Mouse (Mus musculus) neural tube, embryonic 11.5 days (tissue): ENCODE results near the gene Gmppb. TPM values are rescaled to one million over a fixed set of nuclear protein-coding genes. Genes with fewer than 3 reads are reported as not detected.

Experiments used
- ATAC-seq: fragments of 200-750 bp; cut with Nextera tagmentation; 2 replicates; pipeline ENCODE4 v1.8.0; 2017; ENCODE audit warnings: moderate number of reproducible peaks, mild to moderate bottlenecking, moderate TSS enrichment, moderate library complexity; ENCODE audit not compliant: insufficient read depth, low FRiP score, low TSS enrichment
- DNase-seq: peaks from one replicate; pipeline ENCODE4 v3.0.0-alpha.2; 2015; ENCODE audit warnings: low spot score
- H3K27ac ChIP-seq: fragments of 300-500 bp; sonication (generic); 2 replicates; pipeline ENCODE4 v1.5.1; 2014; ENCODE audit warnings: low read depth, mild to moderate bottlenecking, low read length
- H3K27me3 ChIP-seq: fragments of 300-500 bp; sonication (generic); 2 replicates; pipeline ENCODE4 v1.6.1; 2014; ENCODE audit warnings: mild to moderate bottlenecking, low read length, mixed read lengths; ENCODE audit not compliant: control insufficient read depth, insufficient read depth
- H3K36me3 ChIP-seq: fragments of 300-500 bp; sonication (generic); 2 replicates; pipeline ENCODE4 v1.6.1; 2014; ENCODE audit warnings: mild to moderate bottlenecking, low read length, moderate library complexity, mixed read lengths; ENCODE audit not compliant: control insufficient read depth, insufficient read depth
- H3K4me1 ChIP-seq: fragments of 300-500 bp; sonication (generic); 2 replicates; pipeline ENCODE4 v1.6.1; 2014; ENCODE audit warnings: low read length, mixed read lengths; ENCODE audit not compliant: control insufficient read depth, insufficient read depth
- H3K4me2 ChIP-seq: fragments of 300-500 bp; sonication (generic); 2 replicates; pipeline ENCODE4 v1.6.1; 2014; ENCODE audit warnings: low read depth, mild to moderate bottlenecking, moderate library complexity
- H3K4me3 ChIP-seq: fragments of 300-500 bp; sonication (generic); 2 replicates; pipeline ENCODE4 v1.5.1; 2014; ENCODE audit warnings: low read depth, low read length
- H3K9ac ChIP-seq: fragments of 300-500 bp; sonication (generic); 2 replicates; pipeline ENCODE4 v1.6.1; 2014; ENCODE audit warnings: mild to moderate bottlenecking, low read length
- H3K9me3 ChIP-seq: fragments of 300-500 bp; sonication (generic); 2 replicates; pipeline ENCODE4 v1.6.1; 2016; ENCODE audit warnings: low read length; ENCODE audit not compliant: control insufficient read depth
- WGBS: fragments of 180-500 bp; shearing (Covaris S2); extraction: QIAGEN DNeasy Blood & Tissue Kit; methylation state at CpG from one replicate; pipeline ENCODE4 v1.1.7; 2014; 5-methylcytosine and 5-hydroxymethylcytosine counted together
- polyA plus RNA-seq: library from polyadenylated mRNA; unstranded; fragments of >200 nt; fragmentation: Nextera tagmentation; extraction: Ambion mirVana; gene quantifications from 2 replicates; pipeline ENCODE4 v1.2.1, GENCODE M21; 2014

Gmppb gene
- polyA plus RNA-seq, 1 experiment from 2014 or later: 23.6 TPM

- Histone ChIP-seq H3K9ac (peak within 1 kb of the TSS; percentile 79), H3K4me1 (peaks cover 7% of the 10 kb centered on the region; the same call in 1 of the 2 replicates), H3K4me3 (peak within 1 kb of the TSS; percentile 57), H3K36me3 (no peaks in the 10 kb centered on the region), H3K9me3 (no peaks in the 10 kb centered on the region), H3K27ac (no peak within 1 kb of the TSS), H3K27me3 (peaks cover 33% of the 10 kb centered on the region), H3K4me2 (peak within 1 kb of the TSS; percentile 81)
- ATAC-seq (no peak), DNase-seq (no peak)
- WGBS: 77% methylated on average over 5 of the region's 5 CpGs
These were observed 31.1 kb downstream of the Gmppb start, which contains the start of gene Mst1 for GRCm38 (mm10) chr9:108080168-108080567. Mst1 (plus strand) TSS chr9:108080436.

- no peak for ATAC-seq
- Histone ChIP-seq H3K4me3 (no peak overlapping the region), H3K27ac (no peak overlapping the region), H3K36me3 (peaks cover 16% of the 10 kb centered on the region), H3K27me3 (peaks cover 33% of the 10 kb centered on the region), H3K9me3 (no peaks in the 10 kb centered on the region), H3K9ac (no peak overlapping the region), H3K4me1 (peaks cover 7% of the 10 kb centered on the region; the same call in 1 of the 2 replicates), H3K4me2 (no peak overlapping the region)
- DNase-seq: no peak
- 5% methylated on average over 19 of the region's 19 CpGs for WGBS
These were observed 33.5 kb downstream of the Gmppb start for GRCm38 (mm10) chr9:108082549-108082948.

GRCm38 (mm10) chr9:108082988-108083431 lies 34.0 kb downstream of the Gmppb start, which contains the start of gene Rnf123:
Rnf123 (minus strand) TSS chr9:108083346.
- Histone ChIP-seq H3K27me3 (peaks cover 33% of the 10 kb centered on the region), H3K9ac (no peak within 1 kb of the TSS), H3K4me2 (no peak within 1 kb of the TSS), H3K4me3 (no peak within 1 kb of the TSS), H3K9me3 (no peaks in the 10 kb centered on the region), H3K36me3 (peaks cover 16% of the 10 kb centered on the region), H3K4me1 (peaks cover 7% of the 10 kb centered on the region; the same call in 1 of the 2 replicates), H3K27ac (no peak within 1 kb of the TSS)
- DNase-seq: no peak
- 36% methylated on average over 12 of the region's 12 CpGs for WGBS
- ATAC-seq: no peak

GRCm38 (mm10) chr9:108083561-108083960 lies 34.5 kb downstream of the Gmppb start:
- Histone ChIP-seq H3K4me3 (no peak overlapping the region), H3K27ac (no peak overlapping the region), H3K27me3 (peaks cover 33% of the 10 kb centered on the region), H3K36me3 (peaks cover 16% of the 10 kb centered on the region), H3K9ac (no peak overlapping the region), H3K4me1 (peaks cover 2% of the 10 kb centered on the region; the same call in 1 of the 2 replicates), H3K4me2 (no peak overlapping the region), H3K9me3 (no peaks in the 10 kb centered on the region)
- ATAC-seq (no peak), DNase-seq (no peak)
- 85% methylated on average over 6 of the region's 6 CpGs for WGBS

- 96% methylated on average over 4 of the region's 4 CpGs for WGBS
These were observed 36.2 kb downstream of the Gmppb start for GRCm38 (mm10) chr9:108085261-108085660.

GRCm38 (mm10) chr9:108090611-108091120 lies 41.6 kb downstream of the Gmppb start:
- H3K4me3 ChIP-seq: no peak overlapping the region
- no peak overlapping the region for H3K27ac ChIP-seq
- H3K27me3 ChIP-seq: no peaks in the 10 kb centered on the region
- ATAC-seq: no peak
- no peaks in the 10 kb centered on the region for H3K9me3 ChIP-seq
- H3K36me3 ChIP-seq: peaks cover 21% of the 10 kb centered on the region
- peaks cover 10% of the 10 kb centered on the region for H3K4me1 ChIP-seq
- no peak overlapping the region for H3K4me2 ChIP-seq
- WGBS: 96% methylated on average over 7 of the region's 7 CpGs
- no peak for DNase-seq
- H3K9ac ChIP-seq: no peak overlapping the region

More at GRCm38 (mm10) chr9:108085261-108085660, 36.2 kb downstream of the Gmppb start:
- no peak overlapping the region; the same call in 1 of the 2 replicates for H3K4me3 ChIP-seq
- ATAC-seq (no peak), DNase-seq (no peak)
- H3K9me3 ChIP-seq: no peaks in the 10 kb centered on the region
- peaks cover 33% of the 10 kb centered on the region for H3K27me3 ChIP-seq
- H3K4me2 ChIP-seq: no peak overlapping the region
- peaks cover 19% of the 10 kb centered on the region for H3K36me3 ChIP-seq
- no peaks in the 10 kb centered on the region for H3K4me1 ChIP-seq
- no peak overlapping the region for H3K9ac ChIP-seq
- H3K27ac ChIP-seq: no peak overlapping the region

GRCm38 (mm10) chr9:108093586-108093985 lies 44.5 kb downstream of the Gmppb start:
- H3K4me3 ChIP-seq: peak overlapping the region; percentile 76
- DNase-seq (no peak), ATAC-seq (0 out of 2 replicates have a peak, but pooled peaks have one; percentile 4)
- H3K27ac ChIP-seq: no peak overlapping the region
- H3K9me3 ChIP-seq: no peaks in the 10 kb centered on the region
- H3K4me2 ChIP-seq: peak overlapping the region; percentile 92
- WGBS: 79% methylated on average over 10 of the region's 10 CpGs
- no peaks in the 10 kb centered on the region for H3K27me3 ChIP-seq
- peaks cover 10% of the 10 kb centered on the region for H3K4me1 ChIP-seq
- H3K36me3 ChIP-seq: peaks cover 9% of the 10 kb centered on the region
- peak overlapping the region; percentile 74 for H3K9ac ChIP-seq

- no peak within 1 kb of the TSS for H3K27ac ChIP-seq
- peak; percentile 92 for ATAC-seq
- WGBS: under 1% methylated on average over 51 of the region's 52 CpGs
- DNase-seq: peak; percentile 96
- peaks cover 10% of the 10 kb centered on the region for H3K4me1 ChIP-seq
- H3K4me3 ChIP-seq: peak within 1 kb of the TSS; percentile 76
- peak within 1 kb of the TSS; percentile 92 for H3K4me2 ChIP-seq
- H3K9me3 ChIP-seq: no peaks in the 10 kb centered on the region
- no peaks in the 10 kb centered on the region for H3K27me3 ChIP-seq
- peaks cover 9% of the 10 kb centered on the region for H3K36me3 ChIP-seq
- H3K9ac ChIP-seq: peak within 1 kb of the TSS; percentile 74
These were observed 45.3 kb downstream of the Gmppb start, which contains the start of gene Apeh for GRCm38 (mm10) chr9:108094184-108094941. Apeh (minus strand) TSS chr9:108094606.
